Mouse (Mus musculus): Measurements from ENCODE around the gene Rpl14.

The Rpl14 gene

GRCm38 (mm10) chr9:120603512-120603908 lies 32.3 kb downstream of the Rpl14 start:
- no peak for DNase-seq (ENCODE audit: low spot score)

GRCm38 (mm10) chr9:120603956-120604355 lies 32.7 kb downstream of the Rpl14 start:
- no peak for DNase-seq (ENCODE audit: low spot score)

GRCm38 (mm10) chr9:120611055-120611454 lies 39.8 kb downstream of the Rpl14 start:
- DNase-seq (ENCODE audit: low spot score) = no peak

GRCm38 (mm10) chr9:120614059-120614458 lies 42.8 kb downstream of the Rpl14 start:
- no peak for DNase-seq (ENCODE audit: low spot score)

- no peak for DNase-seq (ENCODE audit: low spot score)
These were observed 46.9 kb downstream of the Rpl14 start for GRCm38 (mm10) chr9:120618101-120618500.

GRCm38 (mm10) chr9:120619347-120619708 lies 48.1 kb downstream of the Rpl14 start:
- no peak for DNase-seq (ENCODE audit: low spot score)

GRCm38 (mm10) chr9:120619709-120620408 lies 48.6 kb downstream of the Rpl14 start:
- DNase-seq (ENCODE audit: low spot score) = no peak

GRCm38 (mm10) chr9:120620409-120620745 lies 49.1 kb downstream of the Rpl14 start:
- DNase-seq (ENCODE audit: low spot score) = no peak
